Mouse (Mus musculus) gastrocnemius, adult 2 months (tissue): ENCODE results near the gene Sde2. TPM values are rescaled to one million over a fixed set of nuclear protein-coding genes. Genes with fewer than 3 reads are reported as not detected.
"Not testable (repeated sequence)": the region's sequence is repeated elsewhere in the genome, so short reads cannot be mapped to it uniquely, and the experiment has no call there.

Source experiments
- DNase-seq: peaks from one replicate; pipeline ENCODE4 v3.0.0; 2022
- H3K27ac ChIP-seq: fragments of 200-600 bp; 2 replicates; pipeline ENCODE4 v1.8.1; 2022; ENCODE audit warnings: mild to moderate bottlenecking
- H3K4me3 ChIP-seq: fragments of 200-600 bp; 2 replicates; pipeline ENCODE4 v1.8.1; 2022; ENCODE audit warnings: mild to moderate bottlenecking, moderate library complexity
- CTCF ChIP-seq: fragments of 200-600 bp; IDR thresholded peaks from 2 replicates; pipeline ENCODE4 v1.8.1; 2022; ENCODE audit warnings: antibody characterized with exemption, mild to moderate bottlenecking, moderate library complexity
- intact Hi-C: fragments of 180-260 bp; cut with DNase I; formaldehyde crosslinking; loops from one replicate; pipeline ENCODE4 v1.15.1; 2025
- total RNA-seq, 2 experiments: library from RNA; stranded (reverse); gene quantifications; 2 replicates each; pipeline ENCODE4 v1.2.3; 2021

Sde2 gene
- total RNA-seq, 2 experiments from 2014 or later, result 7.4 to 7.8 TPM

DNA sequence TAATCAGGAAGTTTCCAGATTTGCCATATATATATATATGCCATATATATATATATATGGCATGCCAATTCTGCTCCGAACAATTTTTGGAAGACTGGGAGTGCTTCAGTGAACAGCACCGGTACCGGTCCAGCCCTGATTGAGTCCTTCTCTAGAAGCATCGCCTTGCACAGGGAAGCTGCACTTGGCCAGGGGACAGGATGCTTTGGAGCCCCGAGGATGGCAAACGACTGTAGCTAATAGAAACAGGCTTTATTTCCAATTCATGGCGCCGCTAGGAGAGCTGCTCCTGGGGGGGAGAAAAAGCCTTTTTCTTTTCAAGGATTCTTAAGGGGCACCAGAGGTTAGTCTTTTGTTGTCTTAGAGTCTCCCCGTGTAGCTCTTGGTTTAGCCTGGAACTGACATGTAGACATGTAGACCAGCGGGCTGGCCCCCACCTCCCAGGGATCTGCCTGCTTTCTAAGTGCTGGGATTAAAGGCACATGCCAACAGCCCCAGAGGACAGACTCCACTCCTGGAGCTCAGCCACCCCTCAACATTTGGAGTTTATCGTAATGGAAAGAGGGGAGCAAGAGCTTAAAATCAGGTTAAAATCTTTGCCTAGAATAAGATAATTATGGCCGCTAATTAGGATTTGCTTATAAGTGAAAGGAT, 35.4 kb upstream of the Sde2 start:
- intact Hi-C loops, result no loop called here
- DNase-seq, result no peak
- no peak overlapping the region for H3K4me3 ChIP-seq
- peak overlapping the region; percentile 94; the same call in 1 of the 2 replicates for H3K27ac ChIP-seq
- no peak for TF ChIP-seq CTCF

DNA sequence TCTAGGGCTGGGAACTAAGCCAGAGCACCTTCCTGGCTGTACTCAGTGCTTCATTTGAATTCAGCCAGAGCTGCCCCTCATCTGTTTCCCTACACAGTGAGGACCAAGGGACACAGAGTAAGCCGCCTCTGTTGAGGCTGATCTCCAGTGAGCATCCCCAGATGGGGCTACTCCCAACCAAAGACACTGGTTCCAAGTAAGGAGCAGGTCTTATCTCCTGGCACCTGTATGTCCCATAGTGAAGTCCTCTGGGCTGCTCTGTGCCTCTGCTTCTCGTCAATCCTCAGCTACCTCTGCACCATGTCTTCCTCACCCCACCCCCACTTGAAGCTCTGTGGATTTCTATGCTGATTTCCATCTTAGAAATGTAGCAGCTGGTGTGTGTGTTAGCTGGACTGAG, 32.9 kb upstream of the Sde2 start:
- Histone ChIP-seq H3K27ac (no peak overlapping the region), H3K4me3 (no peak overlapping the region)
- intact Hi-C loops, result no loop called here
- DNase-seq, result no peak
- TF ChIP-seq CTCF, result no peak

DNA sequence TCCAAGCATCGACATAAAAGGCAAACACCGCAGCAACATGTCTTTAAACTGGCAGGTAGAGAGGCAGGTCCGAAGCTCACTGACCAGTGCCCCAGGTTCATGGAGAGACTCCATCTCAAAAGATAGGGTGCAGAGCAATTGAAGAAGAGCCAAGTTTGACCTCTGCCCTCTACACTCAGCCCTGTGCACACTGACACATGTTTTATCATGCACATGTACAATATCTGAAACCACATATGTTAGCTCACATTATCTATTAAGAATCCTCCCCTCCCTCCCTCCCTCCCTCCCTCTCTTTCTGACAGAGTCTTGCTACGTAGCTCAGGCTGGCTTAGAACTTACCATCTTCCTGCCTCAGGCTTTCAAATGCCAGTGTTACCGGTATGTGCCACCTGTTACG, 29.8 kb upstream of the Sde2 start:
- H3K27ac ChIP-seq, result no peak overlapping the region
- DNase-seq, result no peak
- intact Hi-C loops, result no loop called here
- no peak overlapping the region for H3K4me3 ChIP-seq
- no peak for TF ChIP-seq CTCF

DNA sequence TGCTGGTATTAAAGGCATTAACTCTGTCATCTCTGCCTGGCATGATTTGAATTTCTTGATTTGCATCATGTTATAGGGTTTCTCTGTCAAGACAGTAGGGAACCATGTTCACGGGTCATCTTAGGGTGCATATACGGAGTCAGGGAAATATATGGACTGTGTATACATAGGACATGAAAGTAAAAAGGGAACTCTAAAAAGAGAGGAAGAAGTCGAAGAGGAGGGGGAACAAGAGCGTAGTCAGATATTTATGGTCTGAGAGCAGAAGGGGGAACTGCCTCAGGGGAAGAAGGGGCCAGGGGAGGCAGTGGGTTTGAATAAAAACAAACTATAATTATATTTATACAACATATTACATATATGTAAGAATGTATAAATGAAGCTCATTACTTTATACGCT, 28.7 kb upstream of the Sde2 start:
- intact Hi-C loops, result no loop called here
- Histone ChIP-seq H3K27ac (no peak overlapping the region), H3K4me3 (no peak overlapping the region)
- no peak for TF ChIP-seq CTCF
- no peak for DNase-seq

DNA sequence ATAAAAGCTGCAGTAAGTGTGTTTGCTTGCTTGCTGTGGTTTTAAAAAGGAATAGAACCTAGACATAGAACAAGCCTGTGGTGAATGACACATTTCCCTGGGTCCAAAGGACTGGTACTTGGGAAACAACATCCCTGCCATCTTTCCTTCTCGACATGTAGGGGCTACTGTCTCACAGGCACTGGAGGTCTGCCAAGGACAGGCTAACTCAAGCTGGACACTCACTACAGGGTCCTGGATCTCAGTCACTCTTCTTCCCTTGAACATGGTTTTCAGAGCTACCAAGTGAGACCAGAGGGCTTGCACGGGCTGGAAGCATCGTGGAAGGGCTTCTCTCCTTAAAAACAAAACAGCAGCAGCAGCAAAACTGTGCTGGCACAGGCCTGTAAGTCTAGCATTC, 27.2 kb upstream of the Sde2 start:
- intact Hi-C loops, result no loop called here
- DNase-seq, result no peak
- Histone ChIP-seq H3K27ac (no peak overlapping the region), H3K4me3 (no peak overlapping the region)
- no peak for TF ChIP-seq CTCF

DNA sequence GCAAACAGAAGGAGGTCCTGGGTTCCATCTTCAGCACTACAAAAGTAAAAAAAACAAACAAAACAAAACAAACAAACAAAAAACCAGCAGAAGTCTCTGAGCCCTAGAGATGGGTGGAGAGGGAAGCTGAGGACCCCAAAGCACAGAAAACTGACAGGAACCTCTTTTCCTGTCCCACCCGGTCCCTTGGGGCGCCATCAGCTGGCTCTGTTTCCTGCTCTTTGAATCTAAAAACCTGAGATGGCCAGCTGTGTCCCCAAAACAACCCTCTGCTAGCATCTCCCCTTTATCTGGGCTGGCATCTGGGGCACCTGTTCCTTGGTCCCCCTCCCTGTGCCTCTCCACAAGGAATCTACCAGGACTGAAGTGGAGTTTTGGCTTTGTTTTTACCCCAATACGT, 26.2 kb upstream of the Sde2 start:
- peak overlapping the region; percentile 40; the same call in 1 of the 2 replicates for H3K27ac ChIP-seq
- no peak for TF ChIP-seq CTCF
- intact Hi-C loops, result no loop called here
- peak; percentile 46 for DNase-seq
- H3K4me3 ChIP-seq, result peak overlapping the region; percentile 39; the same call in 1 of the 2 replicates

DNA sequence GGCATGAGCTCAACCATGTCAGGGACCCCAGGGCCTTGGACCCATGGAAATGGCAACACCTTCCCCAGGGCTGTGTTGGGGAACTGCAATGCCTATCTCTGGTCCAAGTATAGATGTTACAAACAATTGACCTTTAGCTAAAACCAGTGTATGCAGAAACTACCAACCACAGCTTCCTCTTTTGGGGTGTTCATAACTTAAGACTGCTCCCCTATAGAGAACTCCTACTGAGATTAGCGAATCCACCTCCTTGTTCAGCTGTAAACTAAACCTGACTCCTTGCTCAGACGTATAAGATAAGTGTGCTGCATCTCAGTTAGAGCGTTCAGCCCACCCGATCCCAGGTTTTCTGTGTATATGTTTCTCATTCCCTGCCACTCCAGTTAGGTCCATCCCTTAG, 24.3 kb upstream of the Sde2 start:
- Histone ChIP-seq H3K4me3 (no peak overlapping the region), H3K27ac (no peak overlapping the region)
- no peak for TF ChIP-seq CTCF
- DNase-seq, result no peak
- intact Hi-C loops, result no loop called here

DNA sequence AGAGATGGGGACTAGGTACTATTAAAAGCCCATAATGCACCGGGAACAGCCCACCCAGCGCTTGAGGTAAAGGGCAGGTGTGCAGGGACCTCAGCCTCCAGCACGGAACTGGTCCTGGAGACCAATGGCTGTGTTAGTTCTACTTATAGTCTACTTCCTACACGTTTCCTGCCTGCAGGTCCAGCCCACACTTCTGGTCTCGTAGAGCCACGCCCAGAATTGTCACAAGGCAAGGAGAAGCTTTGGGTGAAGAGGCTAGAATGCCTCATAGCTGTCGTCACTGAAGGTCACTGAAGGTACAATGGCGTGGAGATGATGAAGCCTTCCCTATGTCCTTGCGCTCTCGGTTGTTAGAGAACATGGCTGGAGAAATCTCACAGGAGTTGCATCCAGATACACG, 21.2 kb upstream of the Sde2 start:
- intact Hi-C loops, result no loop called here
- H3K27ac ChIP-seq, result no peak overlapping the region
- DNase-seq, result no peak
- peak overlapping the region; percentile 24; the same call in 1 of the 2 replicates for H3K4me3 ChIP-seq
- no peak for TF ChIP-seq CTCF

DNA sequence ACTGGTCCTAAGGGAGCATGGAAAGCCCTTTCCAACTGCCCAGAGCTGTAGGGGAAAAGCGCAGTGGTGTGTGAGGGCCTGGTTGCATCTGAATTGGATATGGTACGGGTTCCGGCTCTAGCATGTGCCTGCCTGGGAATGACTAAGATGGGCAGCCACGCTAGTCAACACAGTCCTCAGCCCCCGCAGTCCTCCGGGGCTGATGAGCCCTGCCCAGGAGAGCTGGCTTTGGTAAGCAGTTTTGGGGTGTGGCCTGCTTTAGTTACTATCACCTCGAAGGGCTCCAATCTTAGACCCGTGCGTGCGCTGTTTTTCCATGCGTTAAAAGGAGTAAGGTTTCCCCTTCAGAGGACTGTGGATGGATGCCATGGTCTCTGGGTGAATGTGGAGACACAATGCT, 20.8 kb upstream of the Sde2 start:
- H3K27ac ChIP-seq, result no peak overlapping the region
- intact Hi-C loops, result no loop called here
- peak overlapping the region; percentile 24 for H3K4me3 ChIP-seq
- TF ChIP-seq CTCF, result no peak
- DNase-seq, result no peak

DNA sequence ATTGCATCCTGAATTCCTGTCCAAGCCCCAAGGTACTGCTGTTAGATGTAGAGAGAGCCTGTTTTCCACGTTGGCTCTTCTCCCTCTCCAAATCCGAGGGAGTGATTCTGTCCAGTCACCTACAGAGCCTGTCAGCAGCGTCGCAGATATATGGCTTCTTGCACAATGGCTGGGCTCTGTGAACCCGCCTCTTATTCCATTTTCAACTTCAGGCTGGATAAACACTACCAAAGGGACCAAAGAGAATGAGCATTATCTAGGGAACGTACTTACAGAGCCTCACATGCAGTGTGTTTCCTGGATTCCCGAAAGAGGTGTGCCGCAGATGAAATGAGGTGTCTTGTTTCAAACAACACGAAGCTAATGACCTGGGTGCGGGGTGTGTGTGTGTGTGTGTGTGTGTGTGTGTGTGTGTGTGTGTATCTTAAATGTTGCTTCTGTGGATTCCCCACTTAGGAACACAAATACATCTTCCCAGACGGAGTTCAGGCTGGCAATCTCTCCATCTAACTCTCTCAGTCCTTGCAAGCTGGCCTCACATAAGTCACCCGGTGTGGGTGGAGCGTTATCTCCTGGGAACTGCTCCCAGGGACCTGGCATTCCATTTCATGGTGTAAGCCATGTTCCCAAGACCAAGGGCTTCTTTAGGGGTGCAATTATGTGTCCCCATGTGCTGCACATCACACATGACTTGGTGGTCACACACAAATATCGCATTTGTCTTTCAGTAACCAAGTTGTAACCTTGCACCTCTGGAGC, 20.2 kb upstream of the Sde2 start:
- no peak for DNase-seq
- Histone ChIP-seq H3K4me3 (peak overlapping the region; percentile 24), H3K27ac (no peak overlapping the region)
- intact Hi-C loops, result no loop called here
- no peak for TF ChIP-seq CTCF

DNA sequence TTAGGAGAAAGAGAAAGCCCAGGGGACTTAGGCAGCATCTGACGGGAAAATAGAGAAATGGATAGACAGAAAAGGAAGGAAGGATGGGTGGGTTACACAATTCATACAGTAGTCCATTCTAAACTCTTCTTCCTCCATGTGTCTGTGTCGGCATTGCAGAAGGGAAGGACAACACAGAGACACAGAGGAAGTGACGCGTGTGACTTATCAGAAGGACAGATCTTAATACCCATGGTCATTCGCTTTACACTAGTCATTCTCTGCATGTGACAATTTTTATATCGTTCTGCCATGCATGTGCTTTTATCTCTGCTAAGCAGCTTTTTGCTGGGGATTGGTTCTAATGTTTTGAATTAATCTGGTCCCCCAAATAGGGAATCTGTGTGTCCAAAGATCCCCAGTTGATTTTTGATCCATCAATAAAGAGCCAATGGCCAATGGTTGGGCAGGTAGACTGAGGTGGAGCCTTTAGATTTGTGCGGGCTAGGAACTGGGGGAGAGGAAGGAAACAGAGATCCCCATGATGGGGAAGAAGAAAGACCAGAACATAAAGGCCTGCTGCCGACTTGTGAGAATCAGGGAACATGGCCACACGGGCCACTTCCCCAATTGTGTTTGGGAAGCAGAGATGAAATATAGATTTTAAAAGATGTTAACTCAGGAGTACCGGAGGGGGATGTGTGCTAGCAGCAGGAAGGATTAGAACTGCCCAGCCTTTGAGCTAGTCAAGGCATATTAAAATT, 15.5 kb upstream of the Sde2 start:
- no peak for TF ChIP-seq CTCF
- H3K27ac ChIP-seq, result no peak overlapping the region
- no peak overlapping the region for H3K4me3 ChIP-seq
- no peak for DNase-seq
- intact Hi-C loops, result no loop called here

DNA sequence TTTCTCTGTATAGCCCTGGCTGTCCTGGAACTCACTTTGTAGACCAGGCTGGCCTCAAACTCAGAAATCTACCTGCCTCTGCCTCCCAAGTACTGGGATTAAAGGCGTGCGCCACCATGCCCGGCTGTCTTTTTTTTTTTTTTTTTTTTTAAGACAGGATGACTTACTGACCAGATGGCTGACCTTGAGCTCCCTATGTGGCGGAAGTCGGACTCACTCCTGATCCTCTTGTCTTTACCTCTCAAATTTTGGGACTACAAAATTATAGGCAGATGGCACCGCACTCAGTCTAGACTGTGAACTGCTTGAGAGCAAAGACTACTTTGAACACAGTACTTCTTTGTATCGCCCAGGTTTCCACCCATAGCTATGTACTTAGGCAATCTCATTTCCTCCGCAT, 14.5 kb upstream of the Sde2 start:
- H3K27ac ChIP-seq, H3K4me3 ChIP-seq, DNase-seq, intact Hi-C loops: not testable (repeated sequence)

DNA sequence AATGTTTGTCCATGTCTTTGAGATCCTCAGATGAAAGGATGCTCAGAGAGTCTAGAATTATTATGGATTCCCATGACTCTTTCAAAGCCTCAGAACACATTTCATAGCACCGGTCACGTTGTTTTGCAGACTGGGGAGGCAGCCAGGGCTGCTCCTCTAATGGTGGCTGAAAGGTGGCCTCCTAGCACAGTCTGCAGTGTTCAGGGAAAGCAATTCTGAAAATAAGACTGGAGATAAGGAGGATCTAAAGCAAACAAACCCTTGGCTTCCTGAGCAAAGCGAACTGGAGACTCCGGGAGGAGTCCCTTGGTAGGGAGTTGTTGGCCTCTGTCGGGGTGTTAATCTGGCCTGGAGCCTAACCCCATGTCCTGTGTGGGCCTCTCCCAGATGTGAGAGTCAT, 13.7 kb upstream of the Sde2 start:
- intact Hi-C loops, result no loop called here
- Histone ChIP-seq H3K4me3 (no peak overlapping the region), H3K27ac (no peak overlapping the region)
- TF ChIP-seq CTCF, result no peak
- DNase-seq, result no peak
